Mouse (Mus musculus) fibroblast of lung, adult 2 months (primary cell): Measurements from ENCODE around the gene Dusp13.

Experiments used
- DNase-seq: peaks from one replicate; pipeline ENCODE4 v3.0.0-alpha.2; 2011; ENCODE audit warnings: low read depth

Dusp13 gene

DNA sequence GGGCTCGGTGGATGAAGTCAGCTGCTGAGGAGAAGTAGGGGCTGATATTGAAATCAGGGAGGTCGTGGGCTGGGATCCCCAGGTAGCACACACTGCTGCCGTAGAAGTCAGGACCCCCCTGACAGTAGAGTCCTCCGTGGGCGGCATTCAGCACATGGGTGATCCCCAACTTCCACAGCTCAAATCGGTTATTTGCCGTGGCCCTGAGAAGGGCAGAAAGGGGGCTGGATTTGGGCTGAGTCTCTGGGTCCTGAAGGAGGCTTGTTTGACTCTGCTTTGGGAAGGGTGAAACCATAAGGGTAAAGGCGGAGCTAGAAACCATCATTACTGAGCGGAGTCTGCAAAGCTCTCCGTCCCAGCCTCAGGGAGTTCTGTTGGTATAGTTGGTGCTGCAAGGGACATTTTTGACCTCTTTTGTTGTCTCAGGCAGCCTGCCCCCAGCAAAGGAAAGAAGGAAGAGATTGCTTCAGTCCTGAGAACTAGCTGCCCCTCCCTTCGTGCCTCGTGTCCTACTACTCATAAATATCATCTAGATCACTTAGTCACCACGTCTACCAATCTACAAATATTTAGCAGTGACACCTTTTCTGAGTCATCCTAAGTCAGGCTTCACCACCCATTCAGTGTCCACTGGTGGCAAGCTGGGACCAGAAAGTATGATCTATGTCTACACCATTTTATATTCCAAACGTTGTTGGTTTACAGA lies 3.4 kb downstream of the Dusp13 start:
- no peak for DNase-seq

DNA sequence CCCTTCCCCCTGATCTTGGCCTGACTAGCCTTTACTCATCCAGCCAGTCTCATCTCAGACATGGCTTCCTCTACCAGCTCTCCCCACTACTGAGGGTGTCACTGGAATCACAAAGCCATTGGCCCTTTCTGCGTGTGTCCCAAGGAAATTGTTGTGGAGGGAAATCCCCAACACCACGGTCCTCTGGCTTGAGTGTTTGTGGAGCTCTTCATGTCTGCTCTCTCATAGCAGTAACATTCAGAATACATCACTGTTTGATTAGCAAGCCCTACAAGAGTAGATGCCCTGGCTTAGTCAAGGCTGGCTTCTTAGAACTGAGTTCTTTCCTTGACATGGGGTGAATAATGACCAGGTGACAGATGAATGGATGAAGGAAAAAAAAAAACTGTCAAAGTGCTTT lies 4.1 kb downstream of the Dusp13 start:
- no peak for DNase-seq

GRCm38 (mm10) chr14:21746251-21746650 lies 4.7 kb downstream of the Dusp13 start:
- no peak for DNase-seq

GRCm38 (mm10) chr14:21745149-21745548 lies 5.8 kb downstream of the Dusp13 start:
- no peak for DNase-seq

DNA sequence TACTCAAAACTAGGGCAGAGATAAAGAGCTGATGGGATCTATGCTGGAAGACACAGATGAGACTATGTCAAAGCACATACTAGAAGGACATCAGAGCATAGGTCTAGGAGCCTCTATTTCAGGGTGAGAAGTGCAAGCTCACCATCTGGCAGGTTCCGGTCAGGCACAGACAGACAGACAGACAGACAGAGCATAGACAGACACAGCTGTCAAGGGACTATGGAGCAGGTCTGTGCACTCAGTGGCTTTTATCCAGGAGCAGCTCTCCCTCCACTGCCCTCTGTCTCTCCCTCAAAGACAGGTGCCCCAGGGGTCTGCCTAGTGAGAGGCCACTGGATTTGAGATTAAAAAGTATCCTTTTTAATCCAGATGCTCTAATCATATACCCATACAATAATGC lies 6.8 kb downstream of the Dusp13 start:
- DNase-seq: no peak

- DNase-seq: no peak
Observed at GRCm38 (mm10) chr14:21742441-21742840, 8.5 kb downstream of the Dusp13 start.

DNA sequence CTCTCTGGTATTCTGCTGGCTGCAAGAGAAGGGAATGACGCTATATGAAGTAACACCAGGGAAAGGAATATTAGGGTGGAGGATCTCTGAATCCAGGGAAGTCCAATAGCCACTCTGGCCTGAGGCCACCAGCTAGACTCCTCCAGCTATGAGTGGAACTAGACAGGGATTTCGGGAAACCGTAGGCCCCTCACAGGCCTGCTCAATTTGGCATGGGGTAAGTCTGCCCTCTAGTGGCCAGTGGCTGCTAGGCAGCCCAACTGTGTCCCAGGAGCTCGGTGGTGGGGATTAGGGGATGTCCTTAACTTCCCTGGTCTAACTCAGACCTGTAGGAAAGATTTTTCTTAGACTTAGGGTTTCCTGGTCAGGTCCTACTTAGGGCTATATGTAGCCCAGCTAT lies 9.2 kb downstream of the Dusp13 start:
- peak; percentile 19 for DNase-seq

GRCm38 (mm10) chr14:21741314-21741713 lies 9.7 kb downstream of the Dusp13 start:
- no peak for DNase-seq

GRCm38 (mm10) chr14:21740345-21740744 lies 10.6 kb downstream of the Dusp13 start:
- DNase-seq: no peak

- DNase-seq: no peak
Observed at GRCm38 (mm10) chr14:21733131-21733905, 17.7 kb downstream of the Dusp13 start.

DNA sequence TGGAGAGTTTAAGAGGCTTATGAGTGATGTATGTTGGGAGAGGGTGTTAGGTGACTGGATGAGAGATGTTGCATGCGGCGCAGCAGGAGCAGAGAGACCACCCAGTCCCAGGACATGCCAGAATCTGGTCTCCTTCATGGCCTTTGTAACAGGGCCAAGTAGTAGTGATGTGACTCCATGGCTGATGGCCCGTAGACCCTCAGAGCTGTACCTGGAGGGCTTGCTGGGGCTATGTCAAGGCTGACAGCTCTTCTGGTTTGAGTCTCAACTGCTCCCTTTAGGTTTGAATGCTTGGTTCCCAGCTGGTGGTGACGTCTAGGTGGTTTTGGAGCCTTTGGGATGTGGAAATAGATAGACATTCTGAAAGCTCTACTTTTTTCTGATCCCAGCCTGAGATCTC lies 21.0 kb downstream of the Dusp13 start:
- DNase-seq: no peak

- DNase-seq: no peak
Observed at GRCm38 (mm10) chr14:21729031-21729732, 21.8 kb downstream of the Dusp13 start.

GRCm38 (mm10) chr14:21722021-21722698 lies 28.8 kb downstream of the Dusp13 start:
- no peak for DNase-seq

GRCm38 (mm10) chr14:21720430-21721205 lies 30.4 kb downstream of the Dusp13 start:
- DNase-seq: no peak

GRCm38 (mm10) chr14:21719646-21720383 lies 31.2 kb downstream of the Dusp13 start:
- DNase-seq: no peak

DNA sequence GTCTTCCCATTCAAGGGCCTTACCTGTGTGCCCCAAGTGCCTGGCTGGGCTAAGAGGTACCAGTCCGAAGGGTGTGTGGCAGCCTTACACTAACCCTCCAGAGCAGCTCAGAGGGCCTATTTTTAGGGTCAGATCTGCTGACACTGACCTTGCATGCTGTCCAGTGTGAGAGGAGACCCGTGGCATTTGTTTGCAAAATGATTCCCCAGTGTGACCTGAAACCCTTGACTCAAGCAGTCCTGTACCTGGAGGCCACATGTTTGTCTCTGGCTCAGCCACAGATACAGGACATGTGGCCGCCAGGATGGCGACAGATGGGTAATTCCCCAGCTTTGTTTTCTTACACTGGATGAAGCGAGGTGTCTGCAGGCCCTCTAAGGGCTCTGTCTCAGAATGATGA lies 36.5 kb downstream of the Dusp13 start, which contains the start of gene Dupd1:
TSS of gene Dupd1 (minus strand) at position 91 of the 400 bp plus-strand sequence.
- DNase-seq: no peak

- no peak for DNase-seq
Observed at GRCm38 (mm10) chr14:21711231-21711630, 39.8 kb downstream of the Dusp13 start.

DNA sequence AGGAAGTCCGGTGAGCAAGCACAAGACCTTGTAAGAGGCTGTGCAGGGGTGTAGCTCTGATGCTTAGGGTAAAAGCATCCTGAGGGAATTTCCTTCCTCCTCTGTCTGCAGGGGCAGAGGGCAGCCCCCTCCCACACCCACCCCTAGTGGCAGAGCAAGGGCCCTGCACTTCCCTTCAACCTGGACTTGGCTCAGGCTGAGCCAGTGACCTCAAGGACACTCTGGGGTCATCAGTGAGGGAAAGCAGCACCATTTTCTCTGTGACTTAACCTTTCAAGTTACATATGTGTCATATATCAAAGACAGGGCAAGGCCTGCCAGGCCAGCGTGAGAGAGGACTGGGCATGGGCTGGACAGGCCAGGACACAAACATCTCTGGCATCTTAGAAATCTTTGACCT lies 41.4 kb downstream of the Dusp13 start:
- DNase-seq: no peak

GRCm38 (mm10) chr14:21706759-21707571 lies 44.0 kb downstream of the Dusp13 start:
- DNase-seq: no peak

DNA sequence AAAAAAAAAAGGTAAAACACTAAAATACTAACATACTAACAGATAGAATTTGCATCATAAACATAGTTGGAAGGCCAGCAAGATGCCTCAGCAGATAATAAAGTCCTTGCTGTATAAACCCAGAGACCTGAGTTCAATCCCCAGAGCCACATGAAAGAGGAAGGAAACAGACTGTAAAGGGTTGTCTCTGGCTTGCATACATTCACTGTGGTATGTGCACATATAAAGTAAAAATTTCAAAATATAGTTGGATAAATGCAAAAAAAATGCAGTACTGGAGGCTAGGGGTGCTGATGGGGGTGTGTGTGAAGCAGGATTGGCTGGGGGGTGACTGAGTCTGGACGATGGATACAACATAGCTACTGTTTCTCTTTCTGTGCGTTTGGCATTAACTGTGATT lies 45.5 kb downstream of the Dusp13 start:
- no peak for DNase-seq
